Comparison of ENCODE assay signal across 8 mouse cellular contexts in the genomic region with DNA sequence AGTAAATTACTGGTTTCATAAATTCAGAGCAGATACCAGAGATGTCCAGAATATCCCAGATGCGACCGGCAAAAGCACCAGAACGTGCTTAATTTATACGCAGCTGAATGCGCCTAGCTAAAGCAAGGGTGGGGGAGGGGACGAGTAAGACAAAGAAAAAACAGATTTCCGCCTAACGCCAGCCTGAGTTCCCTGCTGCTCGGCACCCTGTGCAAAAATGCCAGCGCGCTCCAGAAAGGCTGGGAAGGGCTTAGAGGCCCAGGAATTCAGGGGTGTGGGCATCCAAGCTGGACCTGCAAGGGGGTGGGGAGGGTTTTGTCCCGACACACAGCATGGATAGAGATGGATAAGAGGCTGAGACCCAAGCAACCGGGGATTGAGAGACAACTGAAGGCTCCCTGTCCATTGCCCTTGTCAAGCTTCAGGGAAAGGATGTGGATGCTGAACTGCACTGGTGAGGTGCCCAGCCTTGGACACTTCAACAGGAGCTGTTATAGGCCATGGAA.
DNase-seq lines count a peak whose midpoint lies in the region; ATAC-seq lines count a peak whose summit lies in the region.

No protein-coding gene starts in this region.

- no peak overlapping the region for H3K4me3 ChIP-seq in hindbrain, embryonic 13.5 days
- H3K4me3 ChIP-seq in midbrain, embryonic 10.5 days = peak overlapping the region; percentile 42

- peak overlapping the region; percentile 63 for H3K9ac ChIP-seq in hindbrain, embryonic 13.5 days

- WGBS in hindbrain, embryonic 13.5 days = 1% methylated on average over 13 of the region's 13 CpGs
- 1% methylated on average over 13 of the region's 13 CpGs for WGBS in midbrain, embryonic 10.5 days

- H3K4me1 ChIP-seq in hindbrain, embryonic 13.5 days (replicated peaks) = peaks cover 54% of the 10 kb centered on the region
- peaks cover 71% of the 10 kb centered on the region for H3K4me1 ChIP-seq in midbrain, embryonic 10.5 days

- no peaks in the 10 kb centered on the region for H3K27me3 ChIP-seq in hindbrain, embryonic 13.5 days
- H3K27me3 ChIP-seq in midbrain, embryonic 10.5 days (ENCODE audit: low read depth, poor library complexity, severe bottlenecking) = no peaks in the 10 kb centered on the region

- peak overlapping the region; percentile 48 for H3K4me2 ChIP-seq in hindbrain, embryonic 13.5 days

- H3K27ac ChIP-seq in hindbrain, embryonic 13.5 days = peak overlapping the region; percentile 97
- H3K27ac ChIP-seq in midbrain, embryonic 10.5 days (replicated peaks) = peak overlapping the region; percentile 96

- H3K36me3 ChIP-seq in hindbrain, embryonic 13.5 days = no peaks in the 10 kb centered on the region
- H3K36me3 ChIP-seq in midbrain, embryonic 10.5 days = no peaks in the 10 kb centered on the region

- no peaks in the 10 kb centered on the region for H3K9me3 ChIP-seq in hindbrain, embryonic 13.5 days
- H3K9me3 ChIP-seq in midbrain, embryonic 10.5 days (replicated peaks) = no peaks in the 10 kb centered on the region

- peak; percentile 6 for DNase-seq in adrenal gland, postnatal 10 days
- DNase-seq in adrenal gland, adult 8-10 months = no peak
- peak; percentile 10 for DNase-seq in lung, postnatal 10 days
- DNase-seq in lung, postnatal 25 days (ENCODE audit: low spot score) = no peak
- peak; percentile 84 for DNase-seq in midbrain, embryonic 10.5 days (ENCODE audit: low spot score)
- DNase-seq in urinary bladder, adult 2 months (ENCODE audit: low spot score) = no peak

- ATAC-seq in hindbrain, embryonic 13.5 days (ENCODE audit: low FRiP score) = peak; percentile 68
- no peak for ATAC-seq in granulocyte monocyte progenitor cell, adult 5-6 weeks (replicated peaks; ENCODE audit: poor library complexity, severe bottlenecking)

Comparison
In these comparisons a context has a peak if more than half of its experiments do, and no peak if none do; other contexts are left out.
1. DNase-seq: peak in adrenal gland, postnatal 10 days (single experiment), lung, postnatal 10 days (single experiment) and midbrain, embryonic 10.5 days (single experiment); none in adrenal gland, adult 8-10 months (single experiment), lung, postnatal 25 days (single experiment) and urinary bladder, adult 2 months (single experiment).